In genomic region chr13:20575186-20575585, GRCm38 (mm10) we compare ENCODE assay signal across 16 mouse cellular contexts.
"Had no signal": no experiment of that assay in that cellular context is flagged by ENCODE, and none has a peak within 500 bp of the region (broad histone marks: within the 10 kb centered on the region; RNA-seq: fewer than 3 reads in every experiment).

No protein-coding gene starts in this region.

- DNase-seq: retina, postnatal 1 day; right cerebral cortex, adult 18-20 months; right cerebral cortex, postnatal 14 days; right cerebral cortex, postnatal 25 days; right cerebral cortex, postnatal 4 days; spleen, adult 18-20 months; thymus, adult 18-20 months; thymus, adult 2 months; thymus, postnatal 14 days; thymus, postnatal 25 days; thymus, postnatal 36 days; thymus, postnatal 4 days had no signal

- H3K4me1 ChIP-seq: neural tube, embryonic 13.5 days; neural tube, embryonic 15.5 days; stomach, embryonic 15.5 days had no signal

- H3K4me3 ChIP-seq: neural tube, embryonic 13.5 days; neural tube, embryonic 15.5 days; stomach, embryonic 15.5 days had no signal

- H3K27me3 ChIP-seq: neural tube, embryonic 13.5 days; neural tube, embryonic 15.5 days; stomach, embryonic 15.5 days had no signal

- H3K9ac ChIP-seq: neural tube, embryonic 13.5 days; neural tube, embryonic 15.5 days; stomach, embryonic 15.5 days had no signal

- H3K27ac ChIP-seq: neural tube, embryonic 13.5 days; neural tube, embryonic 15.5 days; stomach, embryonic 15.5 days; stomach, postnatal 0 days had no signal

- H3K9me3 ChIP-seq: neural tube, embryonic 15.5 days; stomach, embryonic 15.5 days had no signal

- H3K4me2 ChIP-seq: neural tube, embryonic 13.5 days; neural tube, embryonic 15.5 days; stomach, embryonic 15.5 days had no signal

- H3K36me3 ChIP-seq: stomach, embryonic 15.5 days had no signal
